Mouse (Mus musculus) spleen, adult 2 months (tissue): ENCODE results near the gene Platr25.
"Not testable (repeated sequence)": the region's sequence is repeated elsewhere in the genome, so short reads cannot be mapped to it uniquely, and the experiment has no call there.

Source experiments
- CTCF ChIP-seq: fragments of 200-500 bp; IDR thresholded peaks from 2 replicates; pipeline ENCODE4 v1.5.1; 2011; ENCODE audit warnings: mild to moderate bottlenecking, inconsistent platforms; ENCODE audit not compliant: insufficient read depth, insufficient read length, insufficient replicate concordance; ENCODE audit errors: extremely low read depth
- POLR2A ChIP-seq: fragments of 200-500 bp; IDR thresholded peaks from 2 replicates; pipeline ENCODE4 v1.6.1; 2011; ENCODE audit warnings: low read depth, low read length, inconsistent platforms

DNA sequence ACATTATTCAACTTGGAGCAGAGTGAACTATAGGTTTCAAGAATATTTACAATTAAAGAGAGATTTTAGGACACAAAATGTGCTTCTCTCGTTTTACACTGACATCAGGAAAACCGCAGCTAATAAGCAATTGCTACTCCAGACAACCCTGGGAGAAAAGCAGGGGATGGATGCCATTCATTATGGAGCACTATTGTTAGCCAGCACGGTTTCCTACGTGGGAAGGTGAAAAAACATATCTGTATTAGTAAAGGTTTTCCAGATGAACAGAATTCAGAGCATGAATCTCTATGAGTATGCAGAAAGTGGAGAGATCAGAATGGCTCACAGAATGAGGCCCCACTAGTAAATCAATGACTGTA is 75.2 kb downstream of the Platr25 start:
- TF ChIP-seq CTCF, POLR2A: not testable (repeated sequence)
